Mouse (Mus musculus) layer of hippocampus, postnatal 36 days (tissue): Measurements from ENCODE around the gene Gtf3c4. TPM values are rescaled to one million over a fixed set of nuclear protein-coding genes. Genes with fewer than 3 reads are reported as not detected.

Experiments
- DNase-seq, 2 experiments: peaks; one replicate each; pipeline ENCODE4 v3.0.0; 2022
- total RNA-seq, 2 experiments: library from RNA; stranded (reverse); gene quantifications; 2 replicates each; pipeline ENCODE4 v1.2.3; 2021

The Gtf3c4 gene
- 10 to 100 TPM; 34.5 to 40.0 TPM for total RNA-seq

DNA sequence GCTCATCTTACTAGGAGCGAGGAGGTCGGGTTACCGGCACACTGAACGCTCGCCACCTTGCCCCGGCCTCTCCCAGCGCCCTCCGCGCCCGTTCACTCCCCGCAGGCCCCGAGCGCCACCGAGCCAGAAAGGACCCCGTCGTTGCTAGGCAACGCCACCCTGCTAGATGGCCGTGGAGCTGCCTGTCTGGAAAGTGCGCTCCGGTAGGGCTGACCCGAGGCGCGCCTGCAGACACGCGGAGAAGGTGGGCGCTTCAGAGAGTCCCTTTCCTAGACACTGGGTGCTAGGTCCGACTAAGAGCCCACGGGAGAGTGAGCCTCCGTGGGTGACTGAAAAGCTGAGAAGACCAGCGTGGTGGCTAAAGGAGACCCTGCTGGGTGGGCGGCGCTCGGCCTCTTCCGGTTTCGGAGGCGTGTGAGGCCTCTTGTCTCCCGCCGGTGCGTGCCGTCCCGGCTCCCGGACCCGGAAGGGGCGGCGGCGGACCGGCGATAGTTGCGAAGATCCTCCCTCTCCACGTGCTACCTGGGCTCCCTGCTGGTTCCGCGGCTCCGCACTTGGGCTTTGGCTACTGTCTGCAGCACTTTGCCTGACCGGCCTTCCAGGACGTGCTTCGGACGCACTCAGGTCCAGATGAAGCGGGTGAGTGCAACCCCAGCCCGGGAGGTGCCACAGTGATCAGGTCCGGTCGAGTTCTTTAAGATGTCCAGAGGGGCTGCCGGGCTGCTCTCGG lies at the start of gene Gtf3c4, which contains the start of gene Ddx31:
Gene Gtf3c4, minus strand, starts transcription at position 139 of the 730 bp plus-strand sequence.
Gene Ddx31, plus strand, starts transcription at position 185 of the 730 bp plus-strand sequence.
- DNase-seq, result peak; percentile 93 to 94

DNA sequence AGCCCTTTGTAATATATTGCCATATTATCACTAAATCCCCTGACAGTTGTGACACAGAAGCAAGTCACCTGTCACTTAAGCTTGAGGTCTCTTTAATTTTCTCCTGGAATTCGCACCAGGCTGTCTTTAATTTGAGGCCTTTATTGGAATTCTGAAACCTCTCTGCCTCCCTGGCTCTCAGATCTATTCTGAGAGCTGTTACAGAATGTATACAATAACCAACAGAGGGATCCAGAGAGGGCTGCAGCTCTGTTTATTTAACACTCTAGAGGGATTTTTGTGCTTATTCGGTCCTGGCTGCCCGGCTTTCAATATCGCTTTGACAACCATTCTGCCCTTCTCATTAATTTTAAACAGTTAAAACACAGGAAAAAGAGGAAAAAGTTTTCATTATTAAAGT lies 44.8 kb upstream of the Gtf3c4 start:
- no peak for DNase-seq

DNA sequence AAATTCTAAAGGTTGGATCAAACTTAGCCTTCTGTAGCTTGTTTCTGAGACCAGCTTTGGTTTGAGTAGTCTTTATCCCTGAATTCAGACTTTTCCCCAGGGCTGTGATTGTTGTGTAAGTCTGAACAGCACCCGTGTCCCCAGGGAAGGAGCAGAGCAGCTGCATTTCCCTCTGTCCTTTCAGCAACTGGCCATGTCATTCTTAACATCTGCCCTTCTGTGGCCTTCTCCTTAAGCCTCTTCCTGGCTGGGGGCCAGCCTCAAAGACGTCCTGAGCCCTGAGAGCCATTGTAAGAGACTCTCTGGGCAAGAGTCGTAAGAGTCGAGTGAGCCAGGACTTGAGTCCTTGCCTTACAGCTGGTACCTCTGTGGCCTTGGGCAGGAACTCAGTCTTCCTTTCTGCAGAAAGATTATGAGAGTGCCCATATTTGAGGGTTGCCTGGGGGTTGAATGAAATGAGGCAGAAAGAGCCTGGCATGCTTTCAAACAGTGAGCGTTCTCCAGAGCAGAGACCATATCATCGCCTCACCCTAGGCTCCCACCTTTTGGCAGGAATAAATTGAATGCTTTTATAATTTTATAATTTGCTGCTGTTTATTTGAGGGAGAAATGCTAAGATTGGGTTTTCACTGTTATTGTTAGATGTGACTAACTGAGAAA lies 42.8 kb upstream of the Gtf3c4 start:
- no peak for DNase-seq

DNA sequence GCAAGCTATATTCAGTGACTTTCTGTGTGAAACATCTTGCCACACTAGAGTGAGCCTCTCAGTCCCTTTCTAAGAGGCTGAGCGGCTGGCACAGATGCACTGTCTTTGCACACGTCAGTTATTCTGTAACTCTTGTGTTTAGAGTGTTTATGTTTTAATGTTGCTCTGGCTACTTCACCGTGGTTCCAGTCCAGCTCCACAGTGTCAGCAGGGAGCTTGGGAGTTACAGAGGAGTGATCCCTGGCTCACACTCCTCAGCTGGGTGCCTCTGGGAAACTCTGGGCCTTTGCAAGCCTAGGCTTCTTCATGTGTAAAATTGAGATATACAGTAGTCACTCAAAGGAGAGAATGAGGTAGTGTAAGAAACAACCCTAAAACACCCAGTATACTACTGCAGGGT lies 41.9 kb upstream of the Gtf3c4 start:
- DNase-seq, result no peak

DNA sequence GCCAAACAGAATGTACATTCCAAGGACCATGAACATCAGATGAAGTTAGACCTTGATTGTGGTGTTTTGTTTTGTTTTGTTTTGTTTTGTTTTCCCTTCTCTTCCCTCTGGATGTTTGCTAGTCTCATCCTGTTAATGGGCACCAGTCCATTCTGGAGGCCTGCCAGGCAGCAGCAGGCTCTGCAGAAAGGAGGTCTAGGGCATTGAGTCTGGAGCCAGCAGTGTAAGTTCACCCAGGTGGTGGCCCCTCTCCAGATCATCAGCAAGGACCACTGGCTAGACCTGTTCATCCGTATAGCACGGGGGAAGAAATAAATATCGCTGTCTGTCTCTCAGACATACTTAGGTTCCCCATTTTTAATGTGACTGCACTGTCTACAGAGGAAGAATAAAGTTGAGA lies 41.1 kb upstream of the Gtf3c4 start:
- DNase-seq, result no peak

DNA sequence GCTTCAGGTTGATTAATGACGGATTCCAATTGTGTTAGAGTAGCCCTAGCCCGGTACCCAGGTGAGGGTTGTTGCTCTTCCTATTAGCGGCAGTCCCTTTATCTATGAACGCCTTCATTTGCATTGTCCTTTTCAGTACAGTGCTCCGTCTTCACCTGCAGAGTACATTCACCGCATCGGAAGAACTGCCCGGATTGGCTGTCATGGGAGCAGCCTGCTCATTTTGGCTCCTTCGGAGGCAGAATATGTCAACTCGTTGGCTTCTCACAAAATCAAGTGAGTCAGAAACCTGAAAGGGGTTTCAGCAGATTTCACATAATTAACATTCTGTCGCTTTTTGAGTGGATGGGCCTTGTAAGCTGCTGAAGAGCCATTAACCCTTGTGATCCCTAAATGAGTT lies 35.4 kb upstream of the Gtf3c4 start:
- DNase-seq, result no peak

DNA sequence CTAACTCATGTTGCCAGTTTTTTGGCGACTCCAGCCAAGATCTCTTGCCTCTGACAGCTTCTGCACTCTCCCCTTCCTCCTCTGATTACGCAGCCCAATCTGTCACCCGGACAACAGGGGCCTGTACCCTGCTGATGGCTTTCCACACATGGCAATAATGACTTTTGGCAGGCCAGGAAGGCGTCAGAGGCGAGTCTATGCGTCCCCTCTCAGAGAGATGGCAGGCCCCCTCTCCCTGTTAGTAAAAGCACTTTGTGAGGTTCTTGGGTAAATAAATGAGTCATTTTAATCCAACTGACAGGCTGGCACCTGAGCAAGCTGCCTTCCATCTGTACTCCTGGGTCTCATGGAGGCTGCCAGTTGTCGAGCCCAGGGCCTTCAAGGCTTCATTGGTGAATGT lies 27.3 kb upstream of the Gtf3c4 start:
- DNase-seq, result peak; percentile 7 to 9

DNA sequence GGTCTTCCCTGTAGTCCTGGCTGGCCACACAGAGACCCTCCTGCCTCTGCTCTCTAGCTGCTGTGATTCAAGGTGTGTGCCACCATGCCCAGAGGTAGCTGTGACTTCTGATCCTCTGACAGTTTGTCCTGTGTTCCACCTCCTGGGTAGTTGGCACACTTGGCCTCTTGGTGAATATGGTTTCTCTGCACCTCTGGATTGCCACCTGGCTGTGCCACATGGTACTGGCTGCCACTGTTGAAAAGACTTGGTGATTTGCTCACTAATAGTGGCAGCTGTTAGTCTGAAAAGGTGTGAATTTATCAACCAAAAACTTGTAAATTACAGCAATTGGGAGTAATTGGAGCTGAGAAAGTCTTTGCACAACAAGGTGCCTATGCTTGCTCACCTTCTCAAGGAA lies 23.7 kb upstream of the Gtf3c4 start:
- no peak for DNase-seq

DNA sequence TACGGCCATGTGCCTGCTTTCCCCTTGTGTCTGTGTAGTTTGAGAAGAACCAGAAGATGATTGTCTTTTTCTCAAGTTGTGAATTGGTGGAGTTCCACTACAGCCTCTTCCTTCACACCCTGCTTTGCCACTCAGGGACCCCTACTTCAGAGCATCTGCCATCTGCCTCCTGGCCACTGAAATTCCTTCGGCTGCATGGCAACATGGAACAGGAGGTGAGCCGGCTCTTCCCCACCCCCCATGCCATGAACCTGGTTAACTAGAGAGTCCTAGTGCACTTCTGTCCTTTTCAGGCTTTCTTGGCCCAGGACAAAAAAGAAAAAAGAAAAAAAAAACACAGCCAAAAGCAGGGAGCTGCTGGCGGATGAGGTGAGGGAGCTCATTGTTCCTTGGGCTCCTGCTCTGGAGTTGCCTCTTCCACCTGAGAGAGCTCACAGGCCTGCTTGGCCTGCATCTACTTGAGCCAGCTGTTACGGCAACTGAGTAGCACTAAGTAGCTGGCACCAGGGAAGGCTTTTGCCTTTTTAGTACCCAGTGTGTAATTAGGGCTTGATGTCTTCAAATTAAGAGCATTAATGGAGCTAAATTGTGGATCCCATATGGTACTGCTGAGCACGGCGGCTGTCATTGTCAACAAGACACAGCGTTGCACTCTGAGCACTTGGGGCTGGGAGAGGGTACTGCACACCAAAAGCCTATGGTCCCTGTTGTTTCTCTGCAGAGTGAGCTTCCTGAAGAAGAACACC lies 20.7 kb upstream of the Gtf3c4 start:
- no peak for DNase-seq

DNA sequence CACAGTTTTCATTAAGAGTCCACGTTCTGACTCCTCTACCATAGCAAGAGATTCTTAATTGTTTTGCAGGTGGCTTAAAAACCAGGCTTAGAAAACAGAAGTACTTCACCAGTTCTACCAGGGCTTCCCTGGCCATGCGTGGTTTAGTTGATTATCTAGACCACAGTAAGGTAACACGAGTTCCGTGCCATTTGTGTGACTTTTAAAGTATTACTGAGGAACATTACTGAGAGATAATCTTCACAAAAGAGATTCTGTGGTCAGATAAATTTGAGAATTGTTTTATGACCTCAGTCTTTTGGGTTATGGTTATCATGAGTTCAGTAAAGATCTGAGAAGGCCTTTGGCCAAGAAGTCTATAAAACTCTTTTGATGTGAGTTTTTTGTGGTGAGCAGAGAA lies 19.1 kb upstream of the Gtf3c4 start:
- DNase-seq, result no peak

DNA sequence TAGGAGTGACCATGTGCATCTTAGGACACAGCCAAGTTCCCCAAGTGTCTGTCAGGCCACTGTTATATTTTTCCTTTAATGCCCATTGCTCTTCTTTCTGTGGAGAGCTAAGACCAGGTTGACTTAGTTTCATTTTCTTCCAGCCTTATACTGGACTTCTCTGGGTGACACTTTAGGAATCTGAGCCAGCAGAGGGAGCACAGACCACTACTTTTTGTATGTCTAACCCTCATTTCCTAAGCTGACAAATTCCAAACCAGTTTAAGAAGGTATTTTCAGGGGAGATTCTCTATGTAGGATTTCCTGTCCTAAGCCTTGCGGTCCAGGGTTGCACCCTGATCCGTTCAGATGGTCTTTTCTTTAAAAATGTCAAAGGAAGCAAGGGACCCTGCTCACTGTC lies 15.6 kb upstream of the Gtf3c4 start:
- DNase-seq, result no peak

DNA sequence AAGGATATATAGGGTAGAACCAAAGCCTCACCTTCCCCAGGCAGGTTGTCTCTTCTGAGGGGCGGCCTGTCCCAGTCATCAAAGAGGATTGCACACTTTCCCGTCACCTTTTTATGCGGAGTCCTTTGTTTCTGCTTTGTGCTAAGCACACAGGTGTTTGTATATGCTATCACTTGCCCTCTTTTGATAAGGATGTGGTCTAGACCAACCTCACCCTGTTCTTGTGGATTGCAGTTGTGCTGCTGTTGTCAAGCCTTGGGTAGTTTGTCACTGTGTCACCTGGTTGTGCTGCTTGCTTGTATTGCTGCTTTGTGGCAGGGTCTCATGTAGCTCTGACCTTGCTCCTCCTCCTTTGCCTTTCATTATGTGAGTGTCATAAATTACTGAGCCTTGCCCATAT lies 12.4 kb upstream of the Gtf3c4 start:
- no peak for DNase-seq

DNA sequence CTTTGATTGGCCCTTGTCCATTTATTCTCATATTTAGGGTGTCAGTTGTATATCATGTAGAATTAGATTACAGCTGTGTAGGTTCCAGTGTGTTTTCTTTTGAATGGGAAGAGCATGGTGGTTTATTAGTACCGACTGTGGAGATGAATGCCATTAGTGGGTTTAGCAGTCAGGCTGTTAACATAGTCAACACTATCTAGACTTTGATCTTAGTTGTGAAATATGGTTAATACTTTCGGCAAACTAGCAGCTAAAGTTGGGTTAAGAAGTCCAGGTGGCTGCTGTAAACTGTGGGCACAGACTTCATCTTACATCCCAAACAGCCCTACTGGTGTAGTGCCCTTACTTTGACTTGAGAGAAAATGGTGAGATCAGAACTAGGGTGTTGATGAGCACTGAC lies 8.7 kb upstream of the Gtf3c4 start:
- no peak for DNase-seq

DNA sequence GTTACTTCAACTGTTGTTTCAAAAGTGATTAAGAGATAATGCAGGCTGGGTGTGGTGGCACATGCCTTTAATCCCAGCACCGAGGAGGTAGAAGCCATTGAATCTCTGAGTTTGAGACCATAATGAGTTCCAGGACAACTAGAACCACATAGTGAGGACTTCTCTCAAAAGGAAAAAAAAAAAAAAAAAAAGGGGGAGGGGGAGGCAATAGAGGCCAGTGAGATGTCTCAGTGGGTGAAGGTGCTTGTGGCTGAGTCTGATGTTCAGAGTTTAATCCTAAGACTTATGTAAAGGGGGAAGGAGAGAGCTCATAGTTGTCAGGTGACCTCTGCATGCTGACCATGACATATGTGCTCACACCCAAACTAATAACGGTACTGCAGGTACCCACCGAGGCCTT lies 1.9 kb upstream of the Gtf3c4 start:
- DNase-seq, result no peak

DNA sequence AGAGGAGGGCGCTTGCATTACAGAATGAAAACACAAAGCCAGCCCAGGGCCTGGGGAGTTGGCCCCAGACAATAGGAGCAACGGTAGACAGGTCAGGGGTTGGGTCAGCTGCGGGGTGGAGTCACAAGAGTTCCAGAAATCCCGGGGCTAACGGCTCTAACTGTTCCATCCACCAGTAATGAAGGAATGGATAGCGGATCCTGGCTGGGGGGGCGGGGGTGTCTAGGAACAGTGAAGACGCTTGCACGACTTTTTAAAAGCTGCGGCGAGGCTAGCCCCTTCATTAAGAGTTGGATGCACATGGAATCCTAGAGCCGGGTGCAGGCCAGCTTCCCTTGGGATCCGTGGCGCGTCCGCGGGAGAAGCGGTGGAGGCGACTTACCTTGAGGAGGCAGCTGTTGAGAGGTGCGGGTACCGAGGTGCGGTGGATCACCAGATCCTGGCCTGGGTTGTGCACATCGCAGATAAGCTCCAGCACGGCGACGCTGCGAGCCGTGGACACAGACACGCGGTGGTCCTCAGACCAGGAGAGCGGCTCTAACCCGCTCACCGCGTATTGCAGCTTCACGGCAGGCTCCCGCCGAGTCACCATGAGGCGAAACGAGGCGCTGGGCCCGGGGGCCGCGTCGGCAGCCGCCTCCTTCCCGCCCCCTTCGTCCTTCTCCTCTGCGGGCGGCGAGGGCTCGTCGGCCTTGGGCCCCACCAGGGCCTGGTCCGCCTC lies 499 bp downstream of the Gtf3c4 start:
- no peak for DNase-seq

DNA sequence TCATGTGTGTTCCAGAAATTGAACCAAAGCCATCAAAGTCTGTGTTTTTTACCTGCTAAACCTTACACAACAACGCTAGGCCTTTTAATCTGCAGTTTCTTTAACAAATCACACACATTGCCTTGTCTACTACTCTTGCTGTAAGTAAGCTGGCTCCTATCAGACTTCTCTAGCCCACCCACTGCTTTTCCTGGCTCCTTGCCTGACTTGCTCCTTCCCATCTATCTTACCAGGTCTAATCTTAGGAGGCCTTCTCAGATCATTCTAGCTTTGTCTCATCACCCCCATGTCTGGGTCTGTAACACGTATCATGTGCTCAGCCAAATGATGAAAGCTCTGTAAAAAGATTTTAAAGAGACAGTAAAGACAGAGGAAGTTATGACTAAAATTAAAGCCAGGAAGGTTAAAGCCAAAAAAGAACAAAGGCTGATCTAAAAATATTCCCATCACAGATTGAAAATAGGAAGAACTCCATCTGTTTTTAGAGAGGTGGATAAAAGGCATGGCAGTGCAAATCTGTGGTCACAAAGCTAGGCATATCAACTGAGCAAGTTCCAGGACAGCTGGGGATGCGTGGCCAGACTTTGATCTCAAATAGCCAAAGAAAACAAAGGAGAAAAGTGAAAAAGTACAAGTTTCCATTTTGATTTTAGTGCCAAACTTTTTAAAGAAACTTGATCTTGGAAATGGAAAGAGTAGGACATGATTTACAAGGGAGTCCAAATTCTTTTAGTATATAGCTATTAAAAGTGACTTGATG lies 3.8 kb downstream of the Gtf3c4 start:
- no peak for DNase-seq

DNA sequence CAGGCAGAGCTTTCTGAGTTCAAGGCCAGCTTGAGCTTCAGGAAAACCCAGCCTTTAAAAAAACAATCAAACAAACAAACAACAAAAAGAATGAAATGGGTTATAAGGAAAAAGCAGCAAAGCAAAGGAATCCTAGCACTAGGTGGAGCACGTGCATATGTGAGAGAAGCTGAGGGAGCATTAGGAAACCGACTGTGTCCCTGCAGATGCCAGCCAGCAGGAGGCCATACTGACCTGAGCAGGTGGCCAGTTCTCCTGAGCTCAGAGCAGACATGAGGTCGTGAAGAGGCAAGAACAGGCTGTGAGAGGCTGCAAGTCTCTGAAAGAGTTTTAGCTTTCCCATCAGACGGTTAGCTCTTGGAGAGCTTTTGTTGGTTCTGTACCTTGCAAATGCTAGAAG lies 10.9 kb downstream of the Gtf3c4 start:
- no peak for DNase-seq

DNA sequence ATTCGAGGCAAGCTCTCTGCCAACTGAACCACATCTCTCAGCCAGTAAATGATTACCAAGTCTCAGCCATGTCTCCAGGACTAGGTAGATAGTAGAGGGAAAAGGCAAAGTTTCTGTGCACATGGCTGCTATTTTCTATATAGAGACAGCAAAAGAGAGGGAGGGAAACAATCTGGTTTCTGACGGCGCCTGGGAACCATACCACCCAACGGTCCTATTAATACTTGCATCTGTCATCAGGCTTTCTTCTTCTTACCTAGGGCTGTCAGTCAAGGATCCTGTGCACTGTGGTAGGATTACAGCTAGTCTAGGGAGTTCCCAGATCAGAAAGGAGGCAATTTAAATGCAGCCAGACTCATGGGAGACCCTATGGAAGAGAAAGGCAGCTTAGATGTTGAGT lies 21.3 kb downstream of the Gtf3c4 start:
- DNase-seq, result peak; percentile 12 to 20

DNA sequence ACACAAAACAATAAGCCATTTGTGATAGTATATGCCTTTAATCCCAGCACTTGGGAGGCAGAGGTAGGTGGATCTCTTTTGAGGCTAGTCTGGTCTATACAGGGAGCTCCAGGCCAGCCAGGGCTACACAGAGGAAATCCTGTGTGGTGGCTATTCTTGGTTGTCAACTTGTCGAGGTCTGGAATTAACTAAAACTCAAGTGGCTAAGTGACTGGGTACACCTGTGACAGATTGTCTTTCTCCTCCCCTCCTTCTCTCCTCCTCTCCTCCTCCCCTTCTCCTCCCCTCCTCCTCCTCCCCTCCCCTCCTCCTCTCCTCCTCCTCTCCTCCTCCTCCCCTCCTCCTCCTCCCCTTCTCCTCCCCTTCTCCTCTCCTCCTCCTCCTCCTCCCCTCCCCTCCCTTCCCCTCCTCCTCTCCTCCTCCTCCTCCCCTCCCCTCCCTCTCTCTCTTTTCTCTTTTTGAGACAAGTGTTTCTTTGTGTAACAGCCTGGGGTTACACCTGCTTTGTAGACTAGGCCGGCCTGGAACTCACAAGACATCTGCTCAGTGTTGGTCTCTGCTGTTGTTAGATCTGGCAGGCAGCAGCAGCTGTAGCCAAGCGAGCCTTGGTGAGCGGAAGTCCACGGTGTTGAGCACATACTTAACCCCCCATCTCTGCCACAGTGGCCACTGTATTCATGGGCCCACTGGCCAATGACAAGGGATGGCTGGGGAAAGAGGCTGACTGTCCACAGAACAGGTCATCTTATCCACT lies 29.7 kb downstream of the Gtf3c4 start:
- DNase-seq, result no peak

DNA sequence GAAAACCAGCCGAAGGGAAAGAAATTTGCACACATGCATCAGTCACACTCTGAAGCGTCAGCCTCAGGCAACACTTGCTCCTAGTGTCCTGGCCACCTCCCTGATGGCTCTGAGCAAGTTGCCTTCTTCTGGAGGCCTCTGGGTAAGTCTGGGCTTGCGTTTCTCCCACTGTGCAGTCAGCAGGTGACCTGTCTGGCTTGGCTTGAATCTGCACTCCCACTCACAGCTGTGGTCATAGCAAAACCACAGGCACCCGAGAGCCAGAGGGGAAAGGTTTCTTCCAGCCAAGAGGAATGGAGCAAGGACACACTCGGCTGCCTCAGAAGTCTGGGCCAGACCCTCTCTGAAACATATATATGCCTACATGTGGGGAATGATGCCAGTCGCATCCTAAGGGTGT lies 31.3 kb downstream of the Gtf3c4 start:
- no peak for DNase-seq

DNA sequence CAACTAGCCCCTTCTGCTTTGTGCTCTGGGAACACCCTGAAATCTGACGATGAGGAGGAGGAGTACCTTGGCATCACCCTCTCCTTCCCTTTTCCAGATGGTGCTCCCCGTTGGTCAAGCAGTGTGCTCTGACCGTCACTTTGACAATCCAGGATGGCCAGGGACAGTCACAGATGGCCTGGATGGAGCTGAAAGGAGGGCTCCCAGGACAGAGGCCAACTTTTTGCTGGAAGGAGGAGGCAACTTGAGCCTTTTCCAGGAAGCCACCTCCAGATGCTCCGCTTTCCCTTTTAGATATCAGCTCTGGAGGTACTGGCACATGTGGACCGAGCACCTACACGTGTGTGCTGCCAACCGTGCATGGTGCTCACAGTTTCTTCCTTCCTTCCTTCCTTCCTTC lies 36.8 kb downstream of the Gtf3c4 start:
- no peak for DNase-seq
